Mouse (Mus musculus) thymus, adult 2 months (tissue): ENCODE measurements around the gene Npsr1.

Experiments used
- CTCF ChIP-seq: fragments of 200-500 bp; IDR thresholded peaks from 2 replicates; pipeline ENCODE4 v1.5.1; 2012; ENCODE audit warnings: mild to moderate bottlenecking, control low read depth, low read length, moderate library complexity, borderline replicate concordance; ENCODE audit not compliant: control insufficient read depth, poor library complexity, insufficient read depth; ENCODE audit errors: extremely low read depth
- POLR2A ChIP-seq: fragments of 200-500 bp; IDR thresholded peaks from 2 replicates; pipeline ENCODE4 v1.6.1; 2012; ENCODE audit warnings: mild to moderate bottlenecking, low read length, control low read depth, moderate library complexity; ENCODE audit not compliant: control insufficient read depth, poor library complexity, insufficient read depth; ENCODE audit errors: extremely low read depth

GRCm38 (mm10) chr9:24351402-24351801 lies 253.6 kb downstream of the Npsr1 start:
- TF ChIP-seq POLR2A = no peak
- no peak for TF ChIP-seq CTCF
